Mouse (Mus musculus) adrenal gland (tissue): ENCODE measurements around the gene Fbxo42.
"Not testable (repeated sequence)": the region's sequence is repeated elsewhere in the genome, so short reads cannot be mapped to it uniquely, and the experiment has no call there.

Source experiments
- intact Hi-C: fragments of 180-260 bp; cut with DNase I; formaldehyde crosslinking; loops from one replicate; pipeline ENCODE4 v1.15.1; 2025

Gene Fbxo42

GRCm38 (mm10) chr4:141134751-141135530, 12.8 kb upstream of the Fbxo42 start:
- intact Hi-C loops, result no loop called here

GRCm38 (mm10) chr4:141136126-141136525, 11.6 kb upstream of the Fbxo42 start:
- intact Hi-C loops, result no loop called here

- intact Hi-C loops, result not testable (repeated sequence)
These were observed 10.0 kb upstream of the Fbxo42 start for GRCm38 (mm10) chr4:141137740-141138139.

- intact Hi-C loops, result no loop called here
These were observed 9.1 kb upstream of the Fbxo42 start for GRCm38 (mm10) chr4:141138425-141139115.

- intact Hi-C loops, result no loop called here
These were observed 8.4 kb upstream of the Fbxo42 start, which contains the start of gene Szrd1 for GRCm38 (mm10) chr4:141139116-141139970. Gene Szrd1, minus strand, starts transcription at chr4:141139775.

GRCm38 (mm10) chr4:141140354-141140753, 7.4 kb upstream of the Fbxo42 start:
- intact Hi-C loops, result loop anchor here (5.0 to 10.0 kb wide), 3 partner anchors 74 to 222 kb away; partner anchors contain the start of gene Rsg1

- intact Hi-C loops, result loop anchor here (5.0 to 10.0 kb wide), 3 partner anchors 74 to 221 kb away; partner anchors contain the start of gene Rsg1
These were observed 6.7 kb upstream of the Fbxo42 start for GRCm38 (mm10) chr4:141140967-141141366.

GRCm38 (mm10) chr4:141142285-141142811, 5.4 kb upstream of the Fbxo42 start:
- intact Hi-C loops, result loop anchor here (5.0 to 10.0 kb wide), 3 partner anchors 72 to 220 kb away; partner anchors contain the start of gene Rsg1

GRCm38 (mm10) chr4:141145124-141145523, 2.6 kb upstream of the Fbxo42 start:
- intact Hi-C loops, result loop anchor here (10.0 kb wide), 1 partner anchor 70 kb away; the partner anchor contains the start of gene Rsg1

- intact Hi-C loops, result loop anchor here (10.0 kb wide), 1 partner anchor 68 kb away; the partner anchor contains the start of gene Rsg1
These were observed 1.2 kb upstream of the Fbxo42 start for GRCm38 (mm10) chr4:141146491-141147033.

GRCm38 (mm10) chr4:141148009-141148801, 492 bp downstream of the Fbxo42 start:
- intact Hi-C loops, result loop anchor here (10.0 kb wide), 1 partner anchor 67 kb away; the partner anchor contains the start of gene Rsg1

GRCm38 (mm10) chr4:141149116-141149515, 1.4 kb downstream of the Fbxo42 start:
- intact Hi-C loops, result loop anchor here (10.0 kb wide), 1 partner anchor 66 kb away; the partner anchor contains the start of gene Rsg1

GRCm38 (mm10) chr4:141157485-141157884, 9.8 kb downstream of the Fbxo42 start:
- intact Hi-C loops, result no loop called here

- intact Hi-C loops, result no loop called here
These were observed 10.9 kb downstream of the Fbxo42 start for GRCm38 (mm10) chr4:141158609-141159008.

GRCm38 (mm10) chr4:141159093-141159492, 11.4 kb downstream of the Fbxo42 start:
- intact Hi-C loops, result no loop called here

GRCm38 (mm10) chr4:141159666-141160065, 12.0 kb downstream of the Fbxo42 start:
- intact Hi-C loops, result no loop called here

- intact Hi-C loops, result no loop called here
These were observed 12.5 kb downstream of the Fbxo42 start for GRCm38 (mm10) chr4:141160193-141160592.

- intact Hi-C loops, result no loop called here
These were observed 14.0 kb downstream of the Fbxo42 start for GRCm38 (mm10) chr4:141161699-141162208.

GRCm38 (mm10) chr4:141163729-141164128, 16.0 kb downstream of the Fbxo42 start:
- intact Hi-C loops, result no loop called here
